Mouse (Mus musculus) bone marrow, adult 2 months (tissue): ENCODE measurements around the gene Atg5. TPM values are rescaled to one million over a fixed set of nuclear protein-coding genes. Genes with fewer than 3 reads are reported as not detected.

Experiments used
- H3K27ac ChIP-seq: fragments of 200-500 bp; 2 replicates; pipeline ENCODE4 v1.5.1; 2012; ENCODE audit warnings: low read depth, mild to moderate bottlenecking, control low read depth, inconsistent platforms, low read length; ENCODE audit not compliant: control insufficient read depth, poor library complexity, insufficient read depth
- H3K4me1 ChIP-seq: fragments of 200-500 bp; 2 replicates; pipeline ENCODE4 v1.6.1; 2011; ENCODE audit warnings: low read length; ENCODE audit not compliant: control insufficient read depth, insufficient read depth
- H3K4me3 ChIP-seq: fragments of 200-500 bp; replicated peaks from 2 replicates; pipeline ENCODE3; 2011; ENCODE audit warnings: mild to moderate bottlenecking, low read depth, low read length, control low read depth; ENCODE audit not compliant: control insufficient read depth
- CTCF ChIP-seq: fragments of 200-500 bp; IDR thresholded peaks from 2 replicates; pipeline ENCODE4 v1.5.1; 2011; ENCODE audit warnings: low read length, control low read depth; ENCODE audit not compliant: control insufficient read depth, insufficient read depth
- POLR2A ChIP-seq: fragments of 200-500 bp; IDR thresholded peaks from 2 replicates; pipeline ENCODE4 v1.6.1; 2011; ENCODE audit warnings: low read depth, mild to moderate bottlenecking, control low read depth, low read length, borderline replicate concordance; ENCODE audit not compliant: control insufficient read depth
- WGBS: fragments of 180-500 bp; shearing (Covaris S2); methylation state at CpG from one replicate; pipeline ENCODE4 v1.1.7; 2018; 5-methylcytosine and 5-hydroxymethylcytosine counted together
- polyA plus RNA-seq: library from polyadenylated mRNA; stranded (reverse); fragments of >200 nt; gene quantifications from 2 replicates; pipeline ENCODE4 v1.2.4, GENCODE M21; 2011; ENCODE audit warnings: low replicate concordance; ENCODE audit not compliant: missing spikeins, insufficient read depth, insufficient read length

The Atg5 gene
- polyA plus RNA-seq, 1 experiment, result 10.7 TPM

GRCm38 (mm10) chr10:44269211-44269610 is 1.1 kb downstream of the Atg5 start:
- 46% methylated on average over 2 of the region's 2 CpGs for WGBS
- no peak for TF ChIP-seq POLR2A
- TF ChIP-seq CTCF, result no peak
- no peak overlapping the region for H3K4me3 ChIP-seq
- H3K4me1 ChIP-seq, result no peaks in the 10 kb centered on the region; the same call in 1 of the 2 replicates
- no peak overlapping the region for H3K27ac ChIP-seq

- TF ChIP-seq CTCF (no peak), POLR2A (no peak)
- Histone ChIP-seq H3K27ac (no peak overlapping the region), H3K4me1 (no peaks in the 10 kb centered on the region; the same call in 1 of the 2 replicates), H3K4me3 (no peak overlapping the region)
- 14% methylated on average over 1 of the region's 1 CpGs for WGBS
Observed at GRCm38 (mm10) chr10:44282323-44282722, 14.2 kb downstream of the Atg5 start.

GRCm38 (mm10) chr10:44285106-44285505 is 16.9 kb downstream of the Atg5 start:
- no peaks in the 10 kb centered on the region; the same call in 1 of the 2 replicates for H3K4me1 ChIP-seq
- 68% methylated on average over 1 of the region's 1 CpGs for WGBS

GRCm38 (mm10) chr10:44285935-44286334 is 17.8 kb downstream of the Atg5 start:
- H3K4me1 ChIP-seq, result no peaks in the 10 kb centered on the region; the same call in 1 of the 2 replicates
- no peak overlapping the region for H3K27ac ChIP-seq
- 58% methylated on average over 4 of the region's 4 CpGs for WGBS
- H3K4me3 ChIP-seq, result no peak overlapping the region
- TF ChIP-seq POLR2A, result no peak
- no peak for TF ChIP-seq CTCF

More at GRCm38 (mm10) chr10:44285106-44285505, 16.9 kb downstream of the Atg5 start:
- H3K4me3 ChIP-seq, result no peak overlapping the region
- TF ChIP-seq POLR2A (no peak), CTCF (no peak)
- H3K27ac ChIP-seq, result no peak overlapping the region

- 87% methylated on average over 2 of the region's 2 CpGs for WGBS
- H3K27ac ChIP-seq, result no peak overlapping the region
- no peaks in the 10 kb centered on the region for H3K4me1 ChIP-seq
- H3K4me3 ChIP-seq, result no peak overlapping the region
- TF ChIP-seq POLR2A (no peak), CTCF (no peak)
Observed at GRCm38 (mm10) chr10:44290876-44291275, 22.7 kb downstream of the Atg5 start.

GRCm38 (mm10) chr10:44292205-44292604 is 24.0 kb downstream of the Atg5 start:
- no peak overlapping the region for H3K4me3 ChIP-seq
- TF ChIP-seq CTCF, result no peak
- TF ChIP-seq POLR2A, result no peak
- WGBS, result 40% methylated on average over 3 of the region's 3 CpGs
- H3K27ac ChIP-seq, result no peak overlapping the region
- H3K4me1 ChIP-seq, result no peaks in the 10 kb centered on the region

GRCm38 (mm10) chr10:44299165-44299564 is 31.0 kb downstream of the Atg5 start:
- Histone ChIP-seq H3K4me3 (no peak overlapping the region), H3K27ac (no peak overlapping the region), H3K4me1 (no peaks in the 10 kb centered on the region)
- WGBS, result 80% methylated on average over 9 of the region's 9 CpGs
- no peak for TF ChIP-seq POLR2A
- no peak for TF ChIP-seq CTCF

- Histone ChIP-seq H3K27ac (no peak overlapping the region), H3K4me3 (no peak overlapping the region), H3K4me1 (no peaks in the 10 kb centered on the region)
- no peak for TF ChIP-seq CTCF
- no peak for TF ChIP-seq POLR2A
- WGBS, result 67% methylated on average over 4 of the region's 4 CpGs
Observed at GRCm38 (mm10) chr10:44300078-44300477, 31.9 kb downstream of the Atg5 start.
